Mouse (Mus musculus) MN1 (cell line): ENCODE results near the gene Fut8.
"Not testable (repeated sequence)": the region's sequence is repeated elsewhere in the genome, so short reads cannot be mapped to it uniquely, and the experiment has no call there.

Experiments
- DNase-seq: peaks from one replicate; pipeline ENCODE4 v3.0.0-alpha.2; 2016; ENCODE audit warnings: low spot score

Fut8 gene

GRCm38 (mm10) chr12:77500439-77501055 is 262.6 kb downstream of the Fut8 start:
- no peak for DNase-seq

- no peak for DNase-seq
Observed at GRCm38 (mm10) chr12:77501466-77502240, 263.7 kb downstream of the Fut8 start.

GRCm38 (mm10) chr12:77502243-77502642 is 264.3 kb downstream of the Fut8 start:
- no peak for DNase-seq

- no peak for DNase-seq
Observed at GRCm38 (mm10) chr12:77505431-77505830, 267.5 kb downstream of the Fut8 start.

- DNase-seq: no peak
Observed at GRCm38 (mm10) chr12:77507770-77508169, 269.8 kb downstream of the Fut8 start.

GRCm38 (mm10) chr12:77510758-77511157 is 272.8 kb downstream of the Fut8 start:
- DNase-seq: no peak

- DNase-seq: no peak
Observed at GRCm38 (mm10) chr12:77511206-77511605, 273.3 kb downstream of the Fut8 start.

GRCm38 (mm10) chr12:77511631-77512030 is 273.7 kb downstream of the Fut8 start:
- no peak for DNase-seq

- DNase-seq: no peak
Observed at GRCm38 (mm10) chr12:77516805-77517204, 278.9 kb downstream of the Fut8 start.

GRCm38 (mm10) chr12:77517691-77518090 is 279.8 kb downstream of the Fut8 start:
- DNase-seq: no peak

- DNase-seq: no peak
Observed at GRCm38 (mm10) chr12:77519534-77520102, 281.7 kb downstream of the Fut8 start.

GRCm38 (mm10) chr12:77524014-77524413 is 286.1 kb downstream of the Fut8 start:
- DNase-seq: not testable (repeated sequence)
